Mouse (Mus musculus) forelimb bud, embryonic 11.5 days (tissue): ENCODE measurements around the gene Cbln3.
A peak's percentile ranks its signal among the peaks of the same experiment; 100 is the strongest.

Experiments used
- DNase-seq: peaks from one replicate; pipeline ENCODE4 v3.0.0-alpha.2; 2012; ENCODE audit warnings: low read depth, low spot score

Gene Cbln3

DNA sequence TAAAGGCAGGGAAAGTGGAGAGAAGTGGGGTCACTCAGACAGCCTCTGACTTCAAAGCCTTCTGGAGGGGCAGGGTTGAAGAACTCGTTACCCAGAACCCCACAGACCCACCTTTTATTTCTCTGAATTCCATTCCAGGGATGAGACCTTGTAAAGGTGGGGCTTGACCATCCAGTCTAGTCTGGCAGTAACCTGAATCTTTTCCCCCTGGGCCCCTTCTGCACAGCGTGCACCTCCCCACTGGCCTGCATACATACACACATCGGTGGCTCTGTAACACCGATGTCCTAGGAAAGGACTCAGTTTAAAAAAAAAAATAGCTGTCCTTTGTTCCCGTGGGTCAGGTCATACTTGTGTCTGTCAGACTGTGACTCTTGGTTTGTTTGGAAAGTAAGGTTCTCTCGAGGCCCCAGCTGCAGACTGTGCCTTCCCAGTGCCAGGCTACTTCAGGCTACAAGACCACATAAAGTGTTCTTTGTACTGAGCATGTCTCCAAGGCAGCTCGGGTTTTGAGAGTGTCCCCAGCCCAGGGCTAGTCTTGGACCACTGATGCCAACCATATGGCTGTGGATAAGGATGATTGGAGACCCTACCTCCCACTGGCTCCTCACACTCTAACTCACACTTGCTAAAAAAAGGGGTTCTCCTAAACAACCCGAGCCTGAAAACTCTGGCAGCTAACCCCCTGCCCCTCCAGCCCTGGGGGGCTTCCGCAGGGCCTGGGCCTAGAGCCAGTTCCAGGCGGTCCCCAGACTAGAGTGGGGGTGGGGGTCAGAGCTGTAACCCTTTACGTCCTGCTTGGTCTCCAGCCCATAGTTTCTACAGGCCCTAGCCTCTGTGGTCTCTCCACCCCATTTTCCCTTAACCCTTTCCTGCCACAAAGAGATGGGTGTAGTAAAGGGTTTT is 31.3 kb downstream of the Cbln3 start:
- peak; percentile 80 for DNase-seq

DNA sequence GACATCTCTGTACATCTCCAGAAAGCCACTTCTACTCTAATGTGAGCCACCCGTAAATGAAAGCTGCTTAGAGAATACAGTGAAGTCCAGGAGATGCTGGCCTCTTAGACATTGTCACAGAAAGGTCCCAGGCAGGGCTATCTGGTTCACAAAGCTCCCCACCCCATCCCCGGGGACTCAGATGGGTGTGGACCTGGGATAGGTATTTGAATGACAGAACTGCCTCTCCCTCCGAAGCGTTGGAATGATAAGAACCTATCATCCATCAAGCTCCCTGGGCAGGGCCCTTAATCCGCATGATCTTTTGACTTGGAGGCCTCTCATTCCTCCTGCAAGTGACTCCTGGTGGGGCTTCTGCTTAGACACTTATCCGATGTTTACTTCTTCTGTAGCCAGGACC is 33.3 kb downstream of the Cbln3 start:
- DNase-seq: no peak

DNA sequence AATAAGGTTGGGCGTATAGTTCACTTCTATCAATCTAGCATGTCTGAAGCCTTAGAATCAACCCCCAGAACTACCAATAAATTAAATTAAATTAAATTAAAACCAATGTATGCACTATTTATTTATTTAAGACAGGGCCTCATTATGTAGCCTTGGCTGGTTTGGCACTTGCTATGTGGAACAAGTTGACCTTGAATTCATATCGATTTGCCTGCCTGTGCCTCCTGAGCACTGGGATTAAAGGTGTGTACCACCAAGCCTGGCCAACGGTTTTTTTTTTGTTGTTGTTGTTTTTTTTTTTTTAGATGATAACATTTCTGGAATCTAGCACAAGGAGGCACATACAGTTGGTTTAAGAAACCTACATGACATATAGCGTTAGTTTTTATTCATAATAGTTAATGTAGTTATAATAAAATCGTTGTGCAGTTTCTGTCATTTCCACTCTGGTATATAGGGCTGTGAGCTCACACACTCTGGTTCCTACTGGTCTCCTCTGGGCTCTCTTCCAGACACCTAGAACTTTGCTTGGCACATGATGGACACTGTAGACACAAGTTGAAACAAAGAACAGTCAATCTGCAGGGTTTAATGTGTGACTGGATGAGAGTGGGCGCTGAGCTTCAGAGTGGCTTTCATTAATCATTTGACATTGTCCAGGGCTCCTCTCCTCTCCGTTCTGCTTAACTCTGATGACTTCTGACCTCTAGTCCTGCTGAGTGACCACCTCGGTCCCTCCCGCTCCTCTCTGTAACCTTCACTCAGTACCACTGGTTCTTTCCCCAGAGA is 38.5 kb downstream of the Cbln3 start:
- no peak for DNase-seq

DNA sequence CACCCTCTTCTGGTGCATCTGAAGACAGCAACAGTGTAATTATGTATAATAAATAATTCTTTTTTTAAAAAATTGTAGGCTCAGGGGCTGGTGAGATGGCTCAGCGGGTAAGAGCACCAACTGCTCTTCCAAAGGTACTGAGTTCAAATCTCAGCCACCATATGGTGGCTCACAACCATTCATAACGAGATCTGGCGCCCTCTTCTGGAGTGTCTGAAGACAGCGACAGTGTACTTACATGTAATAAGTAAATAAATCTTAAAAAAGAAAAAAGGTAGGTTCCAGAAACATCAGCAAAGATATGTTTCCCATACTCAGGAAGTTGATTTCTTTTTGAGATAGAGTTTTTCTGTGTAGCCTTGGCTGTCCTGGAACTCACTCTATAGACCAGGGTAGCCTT is 41.4 kb downstream of the Cbln3 start:
- DNase-seq: no peak

DNA sequence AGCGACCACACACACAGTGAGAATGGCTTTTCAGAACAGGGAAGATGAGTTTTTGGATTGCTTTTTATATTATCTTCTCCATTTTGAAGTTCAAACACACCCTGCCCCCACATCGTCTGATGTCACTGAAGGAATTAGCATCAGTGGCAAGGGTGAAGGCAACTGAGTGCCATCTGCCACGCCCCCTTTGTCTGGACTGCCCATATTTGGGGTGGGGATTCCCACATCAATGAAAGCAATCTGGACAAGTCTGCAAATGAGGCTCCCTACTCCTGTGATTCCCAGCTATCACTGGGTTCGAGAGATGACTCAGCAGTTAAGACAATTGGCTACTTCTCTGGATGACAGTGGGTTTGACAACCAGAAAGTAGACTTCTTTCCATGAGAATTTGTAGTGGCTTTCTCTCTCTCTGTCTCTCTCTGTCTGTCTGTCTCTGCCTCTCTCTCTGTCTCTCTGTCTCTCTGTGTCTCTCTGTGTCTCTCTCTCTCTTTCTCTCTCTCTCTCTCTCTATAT is 43.3 kb downstream of the Cbln3 start:
- DNase-seq: no peak

GRCm38 (mm10) chr14:55838740-55839139 is 45.5 kb downstream of the Cbln3 start:
- no peak for DNase-seq

DNA sequence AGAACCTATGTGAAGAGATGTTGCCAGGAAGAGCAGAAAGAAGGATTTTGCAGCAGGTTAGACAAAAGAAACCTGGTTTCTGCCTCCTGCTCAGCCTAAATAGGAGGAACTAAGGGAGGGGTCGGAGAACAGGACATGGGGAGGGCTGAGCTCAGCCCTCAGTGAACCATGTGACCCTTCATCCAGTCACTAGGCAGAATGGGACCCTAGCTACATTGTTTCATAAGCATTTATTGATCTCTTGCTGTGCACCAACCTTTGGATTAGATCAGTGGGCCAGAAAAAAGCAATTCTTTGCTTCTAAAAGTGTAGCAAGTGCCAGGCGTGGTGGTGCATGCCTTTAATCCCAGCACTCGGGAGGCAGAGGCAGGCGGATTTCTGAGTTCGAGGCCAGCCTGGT is 45.9 kb downstream of the Cbln3 start:
- DNase-seq: no peak

DNA sequence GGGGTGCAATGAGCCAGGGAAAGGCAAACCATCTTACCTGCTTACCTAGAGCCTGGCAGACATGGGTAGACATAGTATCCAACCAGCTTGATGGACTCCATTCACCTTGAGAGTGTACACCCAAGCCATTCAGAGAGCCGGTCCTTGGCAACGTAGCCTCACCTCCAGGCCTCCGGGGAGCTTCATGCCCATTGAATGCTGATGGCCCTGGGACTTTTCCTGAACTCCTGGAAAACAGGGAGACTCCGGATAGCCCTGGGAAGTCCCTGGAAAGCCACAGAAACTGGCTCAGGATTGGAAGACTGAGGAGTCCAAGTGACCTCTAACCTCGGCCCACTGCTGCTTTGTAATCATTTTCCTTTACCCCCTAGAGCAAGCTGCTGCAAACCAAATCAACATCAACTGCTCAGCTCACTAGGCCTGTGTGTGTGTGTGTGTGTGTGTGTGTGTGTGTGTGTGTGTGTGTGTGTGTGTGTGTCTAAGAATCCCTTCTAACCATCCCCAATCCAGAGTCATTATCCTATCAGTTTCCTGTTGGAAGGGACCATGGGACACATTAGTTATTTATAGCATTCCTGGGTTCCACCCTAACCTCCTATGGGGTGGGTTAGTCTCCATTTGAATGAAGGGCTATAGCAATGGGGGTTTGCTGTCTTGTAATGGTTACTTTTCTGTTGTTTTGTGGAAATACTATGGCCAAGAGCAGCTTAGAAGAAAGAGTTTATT is 49.2 kb downstream of the Cbln3 start:
- no peak for DNase-seq

GRCm38 (mm10) chr14:55833126-55833525 is 51.1 kb downstream of the Cbln3 start:
- DNase-seq: no peak

GRCm38 (mm10) chr14:55830331-55830730 is 53.9 kb downstream of the Cbln3 start:
- no peak for DNase-seq

DNA sequence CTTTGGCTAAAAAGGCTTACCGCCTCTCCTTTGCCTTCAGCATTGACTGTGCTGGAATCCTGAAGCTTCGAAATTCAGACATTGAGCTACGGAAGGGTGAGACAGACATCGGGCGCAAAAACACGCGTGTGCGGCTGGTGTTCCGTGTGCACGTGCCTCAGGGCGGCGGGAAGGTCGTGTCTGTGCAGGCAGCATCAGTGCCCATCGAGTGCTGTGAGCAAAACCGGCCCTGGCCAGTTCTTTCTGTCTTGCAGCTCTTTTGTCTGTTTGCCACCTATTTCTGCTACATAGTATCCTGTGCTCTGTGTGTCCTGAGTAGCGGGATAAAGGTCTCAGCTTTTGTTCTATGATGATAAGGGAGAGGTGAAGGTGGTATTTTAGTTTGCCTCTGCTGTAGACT is 54.3 kb downstream of the Cbln3 start:
- no peak for DNase-seq
